Mouse (Mus musculus) forebrain, embryonic 16.5 days (tissue): ENCODE results near the gene Ggt5. TPM values are rescaled to one million over a fixed set of nuclear protein-coding genes. Genes with fewer than 3 reads are reported as not detected.
A peak's percentile ranks its signal among the peaks of the same experiment; 100 is the strongest.

Experiments
- ATAC-seq: fragments of 200-750 bp; cut with Nextera tagmentation; 2 replicates; pipeline ENCODE4 v1.8.0; 2017; ENCODE audit warnings: mild to moderate bottlenecking, moderate library complexity
- H3K27ac ChIP-seq: fragments of 300-500 bp; sonication (generic); 2 replicates; pipeline ENCODE4 v1.5.1; 2014; ENCODE audit warnings: low read length, control low read depth
- H3K27me3 ChIP-seq: fragments of 300-500 bp; sonication (generic); replicated peaks from 2 replicates; pipeline ENCODE4 v1.6.1; 2014; ENCODE audit warnings: low read length; ENCODE audit not compliant: control insufficient read depth, insufficient read depth
- H3K36me3 ChIP-seq: fragments of 300-500 bp; sonication (generic); 2 replicates; pipeline ENCODE4 v1.6.1; 2014; ENCODE audit not compliant: control insufficient read depth, insufficient read depth
- H3K4me1 ChIP-seq: fragments of 300-500 bp; sonication (generic); replicated peaks from 2 replicates; pipeline ENCODE4 v1.6.1; 2014; ENCODE audit warnings: low read length; ENCODE audit not compliant: control insufficient read depth, insufficient read depth
- H3K4me2 ChIP-seq: fragments of 300-500 bp; sonication (generic); 2 replicates; pipeline ENCODE4 v1.6.1; 2014; ENCODE audit warnings: mild to moderate bottlenecking, low read length, control low read depth
- H3K4me3 ChIP-seq: fragments of 300-500 bp; sonication (generic); replicated peaks from 2 replicates; pipeline ENCODE4 v1.5.1; 2014; ENCODE audit warnings: mild to moderate bottlenecking, low read length, control low read depth
- H3K9ac ChIP-seq: fragments of 300-500 bp; sonication (generic); replicated peaks from 2 replicates; pipeline ENCODE4 v1.6.1; 2014; ENCODE audit warnings: low read depth, low read length, control low read depth
- H3K9me3 ChIP-seq: fragments of 300-500 bp; sonication (generic); 2 replicates; pipeline ENCODE4 v1.6.1; 2016; ENCODE audit warnings: low read length; ENCODE audit not compliant: control insufficient read depth
- WGBS: fragments of 180-500 bp; shearing (Covaris S2); extraction: QIAGEN DNeasy Blood & Tissue Kit; methylation state at CpG from one replicate; pipeline ENCODE4 v1.1.7; 2014; 5-methylcytosine and 5-hydroxymethylcytosine counted together
- polyA plus RNA-seq: library from polyadenylated mRNA; unstranded; fragments of >200 nt; fragmentation: Nextera tagmentation; extraction: Ambion mirVana; gene quantifications from 2 replicates; pipeline ENCODE4 v1.2.1, GENCODE M21; 2015

The Ggt5 gene
- 2.0 and 3.7 TPM in 2 replicates for polyA plus RNA-seq

- ATAC-seq: no peak
- Histone ChIP-seq H3K9me3 (no peaks in the 10 kb centered on the region), H3K36me3 (no peaks in the 10 kb centered on the region), H3K27me3 (no peaks in the 10 kb centered on the region), H3K27ac (no peak within 1 kb of the TSS), H3K4me3 (no peak within 1 kb of the TSS), H3K4me1 (peaks cover 10% of the 10 kb centered on the region), H3K9ac (no peak within 1 kb of the TSS), H3K4me2 (no peak within 1 kb of the TSS)
- WGBS: 33% methylated on average over 5 of the region's 5 CpGs
Observed at GRCm38 (mm10) chr10:75589129-75589528, at the start of gene Ggt5. Ggt5 (plus strand) TSS chr10:75589340.

- no peaks in the 10 kb centered on the region for H3K4me1 ChIP-seq
- no peak overlapping the region for H3K9ac ChIP-seq
- WGBS: 71% methylated on average over 7 of the region's 7 CpGs
- H3K9me3 ChIP-seq: no peaks in the 10 kb centered on the region
- H3K27ac ChIP-seq: no peak overlapping the region
- H3K4me2 ChIP-seq: no peak overlapping the region
- ATAC-seq: no peak
- no peaks in the 10 kb centered on the region for H3K36me3 ChIP-seq
- H3K4me3 ChIP-seq: no peak overlapping the region
- H3K27me3 ChIP-seq: no peaks in the 10 kb centered on the region
Observed at GRCm38 (mm10) chr10:75547901-75548300, 41.2 kb upstream of the Ggt5 start.

- peak; percentile 36 for ATAC-seq
- Histone ChIP-seq H3K27ac (no peak overlapping the region), H3K36me3 (no peaks in the 10 kb centered on the region), H3K4me3 (no peak overlapping the region), H3K4me2 (no peak overlapping the region), H3K9ac (no peak overlapping the region), H3K4me1 (no peaks in the 10 kb centered on the region), H3K9me3 (no peaks in the 10 kb centered on the region), H3K27me3 (no peaks in the 10 kb centered on the region)
- WGBS: 38% methylated on average over 14 of the region's 14 CpGs
Observed at GRCm38 (mm10) chr10:75548486-75548885, 40.7 kb upstream of the Ggt5 start.

GRCm38 (mm10) chr10:75549886-75550285 is 39.3 kb upstream of the Ggt5 start:
- H3K27me3 ChIP-seq: no peaks in the 10 kb centered on the region
- no peaks in the 10 kb centered on the region for H3K36me3 ChIP-seq
- no peak for ATAC-seq
- H3K9ac ChIP-seq: no peak overlapping the region
- no peak overlapping the region for H3K4me2 ChIP-seq
- H3K27ac ChIP-seq: no peak overlapping the region
- 79% methylated on average over 7 of the region's 7 CpGs for WGBS
- H3K4me1 ChIP-seq: no peaks in the 10 kb centered on the region
- H3K9me3 ChIP-seq: no peaks in the 10 kb centered on the region
- H3K4me3 ChIP-seq: no peak overlapping the region

- no peaks in the 10 kb centered on the region for H3K36me3 ChIP-seq
- H3K9me3 ChIP-seq: no peaks in the 10 kb centered on the region
- no peak overlapping the region for H3K4me3 ChIP-seq
- no peaks in the 10 kb centered on the region for H3K27me3 ChIP-seq
- no peak overlapping the region for H3K27ac ChIP-seq
- no peak for ATAC-seq
- no peak overlapping the region for H3K4me2 ChIP-seq
- WGBS: 56% methylated on average over 12 of the region's 12 CpGs
- H3K4me1 ChIP-seq: peaks cover 5% of the 10 kb centered on the region
- no peak overlapping the region for H3K9ac ChIP-seq
Observed at GRCm38 (mm10) chr10:75551175-75551574, 38.0 kb upstream of the Ggt5 start.

GRCm38 (mm10) chr10:75552106-75552505 is 37.0 kb upstream of the Ggt5 start:
- Histone ChIP-seq H3K27me3 (no peaks in the 10 kb centered on the region), H3K27ac (no peak overlapping the region), H3K4me2 (no peak overlapping the region), H3K4me3 (no peak overlapping the region), H3K4me1 (peaks cover 14% of the 10 kb centered on the region), H3K36me3 (no peaks in the 10 kb centered on the region), H3K9ac (no peak overlapping the region), H3K9me3 (no peaks in the 10 kb centered on the region)
- ATAC-seq: no peak
- 72% methylated on average over 2 of the region's 2 CpGs for WGBS

GRCm38 (mm10) chr10:75552701-75553450 is 36.3 kb upstream of the Ggt5 start:
- no peak for ATAC-seq
- Histone ChIP-seq H3K4me3 (no peak overlapping the region), H3K36me3 (no peaks in the 10 kb centered on the region), H3K9ac (no peak overlapping the region), H3K27ac (no peak overlapping the region), H3K4me1 (peaks cover 22% of the 10 kb centered on the region), H3K4me2 (no peak overlapping the region), H3K27me3 (no peaks in the 10 kb centered on the region), H3K9me3 (no peaks in the 10 kb centered on the region)
- 78% methylated on average over 13 of the region's 13 CpGs for WGBS

- ATAC-seq: no peak
- Histone ChIP-seq H3K4me3 (no peak overlapping the region), H3K27ac (no peak overlapping the region), H3K9me3 (no peaks in the 10 kb centered on the region), H3K36me3 (no peaks in the 10 kb centered on the region), H3K9ac (no peak overlapping the region), H3K27me3 (no peaks in the 10 kb centered on the region), H3K4me2 (no peak overlapping the region), H3K4me1 (peaks cover 29% of the 10 kb centered on the region)
- WGBS: 92% methylated on average over 8 of the region's 8 CpGs
Observed at GRCm38 (mm10) chr10:75554090-75554489, 35.0 kb upstream of the Ggt5 start.

- no peak for ATAC-seq
- H3K4me2 ChIP-seq: no peak overlapping the region
Observed at GRCm38 (mm10) chr10:75555557-75555956, 33.6 kb upstream of the Ggt5 start.

More at GRCm38 (mm10) chr10:75555557-75555956, 33.6 kb upstream of the Ggt5 start:
- H3K27ac ChIP-seq: no peak overlapping the region; the same call in 1 of the 2 replicates
- H3K9ac ChIP-seq: no peak overlapping the region
- WGBS: 47% methylated on average over 6 of the region's 6 CpGs
- H3K9me3 ChIP-seq: no peaks in the 10 kb centered on the region
- no peak overlapping the region for H3K4me3 ChIP-seq
- no peaks in the 10 kb centered on the region for H3K36me3 ChIP-seq
- H3K4me1 ChIP-seq: peaks cover 36% of the 10 kb centered on the region
- no peaks in the 10 kb centered on the region for H3K27me3 ChIP-seq
